Mouse (Mus musculus): ENCODE results near the gene Arhgap23. TPM values are rescaled to one million over a fixed set of nuclear protein-coding genes. Genes with fewer than 3 reads are reported as not detected.

The Arhgap23 gene
- polyA plus RNA-seq, 2 experiments, result 9.8 to 28.9 TPM

DNA sequence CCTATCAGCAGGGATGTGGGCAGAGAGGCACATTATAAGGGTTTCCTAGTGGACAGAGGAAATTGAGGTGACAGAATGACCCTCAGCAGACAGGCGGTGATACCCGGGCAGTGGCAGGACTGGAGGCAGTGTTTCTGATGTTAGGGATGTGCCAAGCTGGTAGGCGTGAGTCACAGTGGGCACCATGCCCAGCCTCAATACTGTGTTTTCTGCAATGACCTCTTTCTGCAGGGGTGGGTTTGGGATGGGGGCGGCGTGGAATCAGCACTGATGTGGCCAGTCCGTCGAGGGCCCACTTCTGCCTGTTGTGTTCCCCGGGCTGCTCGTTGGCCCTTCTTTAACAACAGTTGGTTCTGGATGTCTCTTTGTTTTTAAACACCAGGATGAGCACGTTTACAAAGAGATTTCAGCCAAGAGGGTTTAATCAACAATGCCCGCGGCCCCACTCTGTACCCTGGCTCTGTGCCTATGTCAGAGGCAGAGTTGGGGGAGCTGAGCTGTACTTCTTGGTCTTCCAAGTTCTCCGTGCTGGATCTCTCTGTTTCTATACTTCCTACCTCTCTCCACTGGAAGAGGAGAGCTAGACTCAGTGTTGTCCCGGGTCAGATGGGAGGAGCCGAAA is 25.8 kb downstream of the Arhgap23 start:
- ATAC-seq (ENCODE audit: low FRiP score, low read depth), result no peak
- WGBS, result 51% methylated on average over 15 of the region's 15 CpGs
- peak overlapping the region; percentile 41; the same call in 1 of the 2 replicates for H3K27ac ChIP-seq (replicated peaks; ENCODE audit: low read depth, low read length)

DNA sequence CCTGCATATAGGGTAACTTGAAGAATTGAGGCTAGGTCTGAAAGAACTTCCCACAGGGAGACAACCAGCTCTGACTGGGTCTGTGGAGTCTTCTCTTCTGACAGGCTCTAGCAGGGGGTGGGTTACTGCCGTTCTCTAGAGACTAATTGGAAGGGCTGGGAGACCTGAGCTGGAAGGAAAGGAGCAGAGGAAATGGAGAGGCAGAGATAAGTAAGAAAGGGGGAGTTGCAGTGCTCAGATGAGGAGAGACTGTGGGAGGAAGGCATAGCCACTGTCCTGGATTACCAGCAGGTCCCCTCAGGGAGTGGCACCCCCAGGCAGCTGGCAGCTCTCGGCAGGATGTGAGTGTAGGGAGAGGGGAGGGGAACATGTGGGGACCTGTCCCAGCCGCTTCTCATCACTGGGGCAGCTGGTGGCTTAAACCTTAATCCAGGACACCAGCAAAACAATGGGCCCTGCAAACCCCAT is 26.4 kb downstream of the Arhgap23 start:
- Histone ChIP-seq H3K9ac (ENCODE audit: low read depth, low read length, severe bottlenecking) (no peak overlapping the region), H3K4me3 (replicated peaks; ENCODE audit: low read length) (peak overlapping the region; percentile 66), H3K9me3 (ENCODE audit: control insufficient read depth, low read length) (no peaks in the 10 kb centered on the region), H3K4me2 (replicated peaks; ENCODE audit: low read depth, low read length, severe bottlenecking) (peak overlapping the region; percentile 83), H3K4me1 (ENCODE audit: control insufficient read depth, insufficient read depth, low read length) (peaks cover 52% of the 10 kb centered on the region), H3K36me3 (ENCODE audit: control insufficient read depth, insufficient read depth, low read length) (peaks cover 28% of the 10 kb centered on the region), H3K27me3 (ENCODE audit: control insufficient read depth, insufficient read depth, low read length) (no peaks in the 10 kb centered on the region), H3K27ac (replicated peaks; ENCODE audit: low read depth, low read length) (peak overlapping the region; percentile 41; the same call in 1 of the 2 replicates)
- DNase-seq (ENCODE audit: low spot score) (no peak), ATAC-seq (ENCODE audit: low FRiP score, low read depth) (peak; percentile 30; the same call in 1 of the 2 replicates)
- no peak for TF ChIP-seq POLR2A (IDR thresholded peaks at IDR 0.05; ENCODE audit: borderline replicate concordance, extremely low read depth, insufficient read depth, insufficient read length)
- WGBS, result 6% methylated on average over 3 of the region's 3 CpGs

More for the DNA sequence above, 25.8 kb downstream of the Arhgap23 start:
- no peak for DNase-seq (ENCODE audit: low spot score)
- Histone ChIP-seq H3K4me1 (ENCODE audit: control insufficient read depth, insufficient read depth, low read length) (peaks cover 52% of the 10 kb centered on the region), H3K36me3 (ENCODE audit: control insufficient read depth, insufficient read depth, low read length) (peaks cover 23% of the 10 kb centered on the region), H3K4me3 (replicated peaks; ENCODE audit: low read length) (peak overlapping the region; percentile 66), H3K9ac (ENCODE audit: low read depth, low read length, severe bottlenecking) (peak overlapping the region; percentile 73; the same call in 1 of the 2 replicates), H3K9me3 (ENCODE audit: control insufficient read depth, low read length) (no peaks in the 10 kb centered on the region), H3K4me2 (replicated peaks; ENCODE audit: low read depth, low read length, severe bottlenecking) (peak overlapping the region; percentile 83), H3K27me3 (ENCODE audit: control insufficient read depth, insufficient read depth, low read length) (no peaks in the 10 kb centered on the region)
- TF ChIP-seq POLR2A (IDR thresholded peaks at IDR 0.05; ENCODE audit: borderline replicate concordance, extremely low read depth, insufficient read depth, insufficient read length), result no peak

DNA sequence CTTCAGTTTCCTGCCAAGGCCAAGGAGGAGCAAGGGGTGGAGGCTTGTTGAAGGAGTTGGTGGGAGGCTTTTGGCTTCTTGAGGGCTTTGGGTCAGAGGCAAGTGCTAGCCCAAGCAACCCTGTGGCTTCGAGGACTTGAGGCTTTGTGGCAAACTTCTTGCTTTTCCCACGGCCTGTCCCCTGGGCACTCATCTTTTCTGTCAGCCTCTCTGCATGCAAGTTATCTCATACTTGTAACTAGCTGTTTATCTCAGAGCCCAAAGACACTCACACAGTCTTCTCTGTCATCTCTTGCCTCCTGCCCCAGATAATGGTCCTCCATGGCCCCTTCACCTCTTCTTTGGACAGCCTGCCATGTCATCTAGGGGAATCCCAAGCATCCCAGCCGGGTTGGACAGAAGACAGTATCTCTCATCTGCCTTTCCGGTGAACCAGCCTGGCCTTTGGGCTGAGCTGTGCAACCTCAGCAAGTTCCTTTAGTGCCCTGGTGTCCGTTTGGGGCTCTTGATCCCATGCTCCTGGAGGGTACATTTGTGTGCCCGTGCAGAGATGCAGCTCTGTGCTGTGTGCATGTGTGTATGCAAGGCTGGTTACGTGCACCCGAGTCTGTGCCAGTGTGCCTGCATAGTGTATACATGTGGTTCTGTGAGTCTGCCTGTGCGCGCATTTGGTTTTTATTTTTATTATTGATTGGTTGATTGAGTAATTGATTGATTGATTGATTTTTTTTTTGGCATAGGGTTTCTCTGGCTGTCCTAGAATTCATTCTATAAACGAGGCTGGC is 27.8 kb downstream of the Arhgap23 start:
- DNase-seq (ENCODE audit: low spot score) (no peak), ATAC-seq (ENCODE audit: low FRiP score, low read depth) (no peak)
- H3K4me1 ChIP-seq (ENCODE audit: control insufficient read depth, insufficient read depth, low read length), result peaks cover 44% of the 10 kb centered on the region
- 93% methylated on average over 11 of the region's 11 CpGs for WGBS
- no peaks in the 10 kb centered on the region for H3K27me3 ChIP-seq (ENCODE audit: control insufficient read depth, insufficient read depth, low read length)
- no peak for TF ChIP-seq POLR2A (IDR thresholded peaks at IDR 0.05; ENCODE audit: borderline replicate concordance, extremely low read depth, insufficient read depth, insufficient read length)
- no peak overlapping the region for H3K4me3 ChIP-seq (replicated peaks; ENCODE audit: low read length)
- H3K36me3 ChIP-seq (ENCODE audit: control insufficient read depth, insufficient read depth, low read length), result peaks cover 40% of the 10 kb centered on the region
- H3K9ac ChIP-seq (ENCODE audit: low read depth, low read length, severe bottlenecking), result no peak overlapping the region
- no peaks in the 10 kb centered on the region for H3K9me3 ChIP-seq (ENCODE audit: control insufficient read depth, low read length)
- no peak overlapping the region for H3K27ac ChIP-seq (replicated peaks; ENCODE audit: low read depth, low read length)
- H3K4me2 ChIP-seq (replicated peaks; ENCODE audit: low read depth, low read length, severe bottlenecking), result no peak overlapping the region

DNA sequence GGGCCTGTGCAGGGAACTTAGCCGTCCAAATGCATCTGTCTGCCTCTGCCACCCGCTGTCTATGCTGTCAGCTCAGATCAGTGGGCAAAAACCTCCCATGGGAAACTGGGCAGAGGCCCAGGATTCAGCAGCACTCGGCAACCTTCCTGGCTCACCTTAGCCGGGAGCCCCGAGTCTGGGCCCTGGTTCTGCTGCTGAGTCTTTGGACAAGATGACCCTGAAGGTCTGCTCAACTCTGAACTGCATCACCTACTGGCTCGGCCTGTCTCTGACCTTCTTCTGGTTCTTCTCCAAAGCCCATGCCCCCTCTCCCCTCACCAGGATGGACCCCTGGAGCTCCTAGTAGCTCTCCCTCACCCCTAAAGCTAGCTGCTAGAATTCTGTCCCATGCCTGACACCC is 30.3 kb downstream of the Arhgap23 start:
- no peak for ATAC-seq (ENCODE audit: low FRiP score, low read depth)
- Histone ChIP-seq H3K36me3 (ENCODE audit: control insufficient read depth, insufficient read depth, low read length) (peaks cover 57% of the 10 kb centered on the region), H3K9ac (ENCODE audit: low read depth, low read length, severe bottlenecking) (no peak overlapping the region), H3K27ac (replicated peaks; ENCODE audit: low read depth, low read length) (no peak overlapping the region), H3K27me3 (ENCODE audit: control insufficient read depth, insufficient read depth, low read length) (no peaks in the 10 kb centered on the region), H3K4me3 (replicated peaks; ENCODE audit: low read length) (no peak overlapping the region), H3K4me2 (replicated peaks; ENCODE audit: low read depth, low read length, severe bottlenecking) (no peak overlapping the region), H3K4me1 (ENCODE audit: control insufficient read depth, insufficient read depth, low read length) (peaks cover 33% of the 10 kb centered on the region), H3K9me3 (ENCODE audit: control insufficient read depth, low read length) (no peaks in the 10 kb centered on the region)
- WGBS, result 76% methylated on average over 6 of the region's 6 CpGs
- TF ChIP-seq POLR2A (IDR thresholded peaks at IDR 0.05; ENCODE audit: borderline replicate concordance, extremely low read depth, insufficient read depth, insufficient read length), result no peak
- no peak for DNase-seq (ENCODE audit: low spot score)

DNA sequence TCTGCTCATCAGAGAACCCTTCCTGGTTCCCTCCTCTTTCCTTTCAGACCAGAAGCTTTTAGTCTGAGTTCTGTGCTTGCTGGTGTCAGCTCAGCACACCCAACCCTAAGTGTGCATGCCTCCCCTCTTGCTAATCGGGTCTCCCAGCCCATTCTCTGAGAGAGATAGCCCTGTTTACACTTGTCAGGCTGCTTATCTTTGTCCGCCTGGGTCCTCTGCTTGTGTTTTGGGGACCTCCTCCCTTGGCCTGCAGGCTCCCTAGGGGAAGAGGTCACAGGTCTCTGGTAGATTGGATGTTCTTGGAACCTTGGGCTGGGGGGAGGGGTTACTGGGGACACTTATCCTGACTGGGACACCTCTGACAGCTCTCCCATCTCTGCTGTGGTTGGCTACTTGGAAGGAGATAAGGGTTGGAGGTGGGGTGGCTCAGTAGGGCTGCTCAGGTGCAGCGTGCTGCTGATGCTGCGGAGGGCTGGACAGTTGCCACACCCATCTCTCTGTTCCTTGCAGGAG is 30.7 kb downstream of the Arhgap23 start:
- Histone ChIP-seq H3K9ac (ENCODE audit: low read depth, low read length, severe bottlenecking) (no peak overlapping the region), H3K4me1 (ENCODE audit: control insufficient read depth, insufficient read depth, low read length) (peaks cover 33% of the 10 kb centered on the region), H3K27ac (replicated peaks; ENCODE audit: low read depth, low read length) (no peak overlapping the region), H3K27me3 (ENCODE audit: control insufficient read depth, insufficient read depth, low read length) (no peaks in the 10 kb centered on the region), H3K4me2 (replicated peaks; ENCODE audit: low read depth, low read length, severe bottlenecking) (no peak overlapping the region), H3K36me3 (ENCODE audit: control insufficient read depth, insufficient read depth, low read length) (peaks cover 59% of the 10 kb centered on the region), H3K9me3 (ENCODE audit: control insufficient read depth, low read length) (no peaks in the 10 kb centered on the region), H3K4me3 (replicated peaks; ENCODE audit: low read length) (no peak overlapping the region)
- WGBS, result 72% methylated on average over 4 of the region's 4 CpGs
- DNase-seq (ENCODE audit: low spot score), result no peak
- no peak for ATAC-seq (ENCODE audit: low FRiP score, low read depth)
- TF ChIP-seq POLR2A (IDR thresholded peaks at IDR 0.05; ENCODE audit: borderline replicate concordance, extremely low read depth, insufficient read depth, insufficient read length), result no peak

Data from limb, embryonic 14.5 days (tissue).